Mouse (Mus musculus) B cell, adult 2 months (primary cell): Measurements from ENCODE around the gene Gdf3.
A peak's percentile ranks its signal among the peaks of the same experiment; 100 is the strongest.
"Not testable (repeated sequence)": the region's sequence is repeated elsewhere in the genome, so short reads cannot be mapped to it uniquely, and the experiment has no call there.

Experiments
- DNase-seq, 2 experiments: peaks; one replicate each; pipeline ENCODE4 v3.0.0; 2022

The Gdf3 gene

GRCm38 (mm10) chr6:122604260-122604659 is 5.6 kb downstream of the Gdf3 start:
- peak in 1 of 2 experiments; percentile 14 for DNase-seq

DNA sequence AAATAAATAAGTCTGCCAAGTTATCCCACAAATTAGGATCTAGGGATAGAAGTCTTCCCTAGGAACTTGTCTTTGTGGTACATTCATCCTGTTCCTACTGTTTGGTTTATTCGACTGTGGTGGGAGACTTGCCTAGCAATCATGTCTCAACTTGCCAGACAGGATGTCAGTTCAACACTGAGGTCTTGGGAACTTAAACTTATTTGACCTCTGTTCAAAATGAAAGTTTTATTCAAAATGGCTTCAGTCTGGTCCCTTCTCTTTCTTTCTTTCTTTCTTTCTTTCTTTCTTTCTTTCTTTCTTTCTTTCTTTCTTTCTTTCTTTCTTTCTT is 6.9 kb downstream of the Gdf3 start:
- no peak for DNase-seq

DNA sequence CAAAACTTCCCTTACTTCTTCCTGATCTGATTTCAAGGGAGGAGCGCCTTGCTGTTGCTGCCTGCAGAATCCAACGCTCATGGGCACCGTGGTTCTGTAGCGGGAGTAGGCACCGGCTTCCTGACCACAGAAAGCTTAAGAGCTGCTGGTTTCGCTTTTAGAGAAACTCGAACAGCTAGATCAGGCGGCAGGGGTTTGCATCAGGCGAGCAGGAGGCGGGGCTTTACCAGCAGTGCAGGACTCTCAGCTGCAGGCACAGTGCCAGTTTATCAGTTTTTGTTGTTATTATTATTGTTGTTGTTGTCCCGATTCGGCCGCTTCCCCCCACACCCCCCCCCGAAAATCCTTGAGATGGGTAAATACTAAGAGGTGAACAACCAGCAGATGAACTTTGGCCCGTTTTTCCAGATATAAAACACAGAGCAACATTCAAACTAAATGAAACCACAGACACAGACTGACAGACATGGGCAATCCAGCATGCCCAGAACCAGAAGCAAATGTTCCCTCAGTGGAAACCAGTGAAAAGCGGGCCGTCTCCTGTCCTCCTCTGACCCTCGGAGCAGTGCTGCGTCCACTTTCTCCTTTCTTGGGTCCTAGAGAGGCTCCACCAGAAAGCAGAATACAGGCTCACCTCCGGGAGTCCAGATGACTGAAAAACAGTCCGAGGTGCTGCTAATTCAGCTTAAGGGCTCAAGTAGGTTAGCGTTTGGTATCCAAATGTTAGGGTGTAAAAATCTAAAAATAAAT is 7.5 kb downstream of the Gdf3 start, which contains the start of gene Apobec1:
TSS of gene Apobec1 (minus strand) at position 203 of the 750 bp plus-strand sequence.
- DNase-seq: peak; percentile 82 to 85

DNA sequence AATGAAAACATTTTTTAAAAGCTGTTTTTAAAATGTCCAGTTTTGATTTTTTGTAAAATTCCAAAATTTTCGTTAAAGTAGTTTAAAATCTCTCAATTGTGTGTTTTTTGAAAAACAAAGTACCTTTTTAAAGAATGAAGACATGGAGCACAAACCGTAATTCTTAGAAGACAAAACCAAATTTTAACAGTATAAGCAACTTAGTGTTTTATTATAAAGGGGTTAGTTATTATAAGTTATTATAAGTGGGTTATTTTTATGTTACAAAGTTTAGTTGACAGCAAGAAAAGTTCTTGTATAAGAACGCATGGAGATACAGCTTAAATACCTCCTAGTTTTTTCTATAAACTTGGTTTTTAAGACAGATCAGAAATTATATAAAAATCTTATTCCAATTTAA is 8.3 kb downstream of the Gdf3 start:
- no peak for DNase-seq

DNA sequence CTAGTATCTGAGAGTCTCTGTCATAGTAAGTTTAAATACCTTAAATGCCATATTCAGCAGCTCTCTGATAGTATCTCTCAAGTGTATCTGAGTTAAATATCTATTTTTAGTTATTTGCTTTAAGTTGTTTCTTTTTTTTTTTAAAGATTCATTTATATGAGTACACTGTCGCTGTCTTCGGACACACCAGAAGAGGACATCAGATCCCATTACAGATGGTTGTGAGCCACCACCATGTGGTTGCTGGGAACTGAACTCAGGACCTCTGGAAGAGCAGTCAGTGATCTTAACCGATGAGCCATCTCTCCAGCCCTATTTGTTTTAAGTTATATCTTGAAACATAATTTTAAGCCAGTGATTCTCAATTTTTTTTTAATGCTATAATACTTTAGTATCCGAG is 8.9 kb downstream of the Gdf3 start:
- no peak for DNase-seq

- no peak for DNase-seq
Measured at GRCm38 (mm10) chr6:122600066-122600646, 9.7 kb downstream of the Gdf3 start.

DNA sequence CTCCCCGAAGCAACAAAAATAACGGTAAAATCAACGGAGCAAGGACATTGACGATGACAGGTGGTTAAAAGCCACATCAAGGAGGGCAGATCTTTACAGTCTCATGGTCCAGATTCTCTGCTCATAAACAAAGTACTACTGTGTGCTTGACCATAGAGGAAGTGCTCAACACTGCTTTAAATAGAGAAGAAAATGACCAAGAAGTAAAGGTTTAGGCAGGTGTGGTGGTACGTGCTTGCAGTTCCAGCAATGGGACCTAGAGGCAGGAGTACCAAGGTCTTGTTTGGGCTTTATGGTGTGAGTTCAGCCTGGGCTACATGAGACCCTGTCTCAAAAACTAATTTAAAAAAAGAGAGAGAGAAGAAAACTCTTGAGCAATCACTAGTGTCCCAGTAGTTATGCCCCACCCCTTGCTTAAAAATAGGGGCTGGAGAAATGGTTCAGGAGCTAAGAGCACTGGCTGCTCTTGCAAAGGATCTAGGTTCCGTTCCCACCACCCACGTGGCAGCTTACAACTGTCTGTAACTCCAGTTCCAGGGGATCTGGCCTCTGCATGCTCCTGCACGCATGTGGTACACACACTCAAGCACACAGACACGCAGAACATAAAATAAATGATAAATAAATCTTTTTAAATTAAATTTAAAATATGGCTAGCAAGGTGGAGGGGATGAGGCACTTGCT is 10.7 kb downstream of the Gdf3 start:
- DNase-seq: peak; percentile 42 to 45

GRCm38 (mm10) chr6:122598436-122598835 is 11.5 kb downstream of the Gdf3 start:
- DNase-seq: peak; percentile 59 to 60

DNA sequence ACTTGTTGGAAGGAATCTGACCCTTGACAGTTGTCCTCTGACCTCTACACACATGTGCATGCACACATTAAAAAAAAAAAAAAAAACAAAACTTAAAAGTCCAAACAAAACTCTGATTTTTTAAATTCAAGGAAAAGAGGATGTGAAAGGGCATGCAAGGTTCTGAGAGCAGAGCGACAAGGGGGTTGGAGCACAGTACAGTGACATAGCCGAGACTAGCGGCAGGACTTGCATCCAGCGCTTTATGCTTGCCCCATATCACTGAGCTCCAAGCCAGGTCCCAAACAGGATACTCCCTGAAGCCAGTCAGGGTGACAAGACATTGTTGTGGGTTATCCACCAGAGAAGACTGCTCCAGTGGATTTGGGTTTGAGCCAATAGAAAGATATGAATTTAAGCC is 11.9 kb downstream of the Gdf3 start:
- DNase-seq: peak in 1 of 2 experiments; percentile 52

DNA sequence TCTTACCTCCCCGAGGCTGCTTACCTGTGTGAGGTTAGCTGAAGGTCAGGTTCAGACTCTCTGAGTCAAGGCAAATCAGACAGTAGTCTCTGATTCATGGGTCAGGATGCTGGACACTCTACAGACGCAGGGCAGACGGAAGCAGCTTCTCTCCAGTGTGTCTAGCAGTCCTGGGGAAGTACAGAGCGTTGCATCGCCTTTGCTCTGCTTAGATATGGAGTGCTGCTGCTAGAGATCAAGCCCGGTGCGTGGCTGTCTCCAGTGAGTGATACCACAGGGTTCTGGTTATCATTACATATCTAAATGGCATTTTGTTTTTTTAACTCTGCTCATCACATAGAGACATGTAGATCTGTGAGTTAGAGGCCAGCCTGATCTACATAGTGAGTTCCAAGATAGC is 13.3 kb downstream of the Gdf3 start:
- DNase-seq: no peak

DNA sequence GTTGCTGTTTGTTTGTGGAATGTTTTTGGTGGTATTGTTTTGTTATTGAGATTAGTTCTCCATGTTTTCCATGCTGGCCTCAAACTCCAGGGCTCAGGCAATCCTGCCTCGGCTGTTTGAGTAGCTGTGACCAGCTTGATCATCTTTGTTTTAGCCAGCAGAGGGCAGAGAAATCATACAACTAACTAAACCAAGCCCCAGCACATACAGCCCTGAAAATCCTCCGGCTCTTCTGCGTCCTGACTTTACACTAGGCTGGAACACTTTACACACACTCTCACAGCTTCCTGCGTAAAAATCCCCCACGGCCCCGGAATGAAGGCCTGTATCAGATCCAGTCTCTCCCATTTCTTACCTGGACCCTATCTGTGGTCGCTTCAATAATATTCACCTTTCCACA is 14.2 kb downstream of the Gdf3 start:
- peak; percentile 26 to 41 for DNase-seq

DNA sequence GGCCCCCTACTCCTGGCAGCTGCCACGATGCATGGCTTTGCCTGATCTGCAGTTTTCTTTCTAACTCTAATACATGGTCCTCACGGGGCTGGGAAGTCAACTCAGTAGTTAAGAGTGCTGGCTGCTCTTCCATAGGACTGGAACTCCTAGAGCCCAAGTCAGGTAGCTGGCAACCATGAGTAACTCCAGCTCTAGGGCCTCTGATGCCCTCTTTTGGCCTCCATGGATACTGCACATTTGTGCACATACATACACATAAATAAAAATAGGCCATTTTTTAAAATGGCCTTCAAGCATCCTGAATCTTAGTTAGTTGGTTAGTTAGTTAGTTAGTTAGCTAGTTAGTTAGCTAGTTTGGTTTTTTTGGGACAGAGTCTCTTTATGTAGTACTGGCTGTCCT is 17.0 kb downstream of the Gdf3 start:
- peak in 1 of 2 experiments; percentile 34 for DNase-seq

DNA sequence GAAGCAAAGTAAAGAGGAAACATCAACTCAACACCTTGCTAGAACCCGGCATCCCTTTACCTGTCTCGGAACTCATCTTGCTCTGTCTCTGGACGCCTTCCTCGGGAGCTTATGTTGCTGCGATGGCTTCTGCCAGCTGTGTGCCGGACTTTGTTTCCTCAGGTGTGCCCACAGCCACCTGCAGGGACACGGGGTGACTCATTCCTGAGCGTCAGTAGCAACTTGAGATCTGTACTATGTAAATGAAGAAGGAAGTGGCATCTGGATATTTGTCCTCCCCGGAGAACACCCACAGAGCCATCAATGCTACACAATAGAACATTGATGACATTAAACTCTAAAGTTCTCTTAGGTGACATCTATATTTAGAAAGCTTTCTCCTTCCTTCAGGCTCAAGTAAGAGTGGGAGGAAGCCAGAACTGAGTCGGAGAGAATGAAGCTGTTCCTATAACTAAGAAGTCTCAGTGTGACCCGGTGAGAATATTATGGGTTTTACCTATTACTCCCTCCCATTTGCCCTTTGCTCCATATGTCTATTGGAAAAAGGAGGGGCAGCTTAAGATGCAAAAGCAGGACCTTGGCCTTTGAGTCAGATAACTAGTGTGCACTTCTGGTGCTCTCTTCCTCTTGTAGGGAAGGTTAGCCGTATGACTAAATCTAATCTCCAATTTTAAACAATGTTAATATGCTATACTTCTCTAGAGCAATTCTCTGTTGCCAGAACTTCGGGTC is 18.7 kb downstream of the Gdf3 start:
- DNase-seq: no peak

GRCm38 (mm10) chr6:122579086-122579485 is 30.8 kb downstream of the Gdf3 start:
- DNase-seq: no peak

- DNase-seq: no peak
Measured at GRCm38 (mm10) chr6:122577030-122577429, 32.9 kb downstream of the Gdf3 start.

GRCm38 (mm10) chr6:122575037-122575436 is 34.9 kb downstream of the Gdf3 start:
- DNase-seq: not testable (repeated sequence)

- DNase-seq: no peak
Measured at GRCm38 (mm10) chr6:122571617-122571959, 38.3 kb downstream of the Gdf3 start.

DNA sequence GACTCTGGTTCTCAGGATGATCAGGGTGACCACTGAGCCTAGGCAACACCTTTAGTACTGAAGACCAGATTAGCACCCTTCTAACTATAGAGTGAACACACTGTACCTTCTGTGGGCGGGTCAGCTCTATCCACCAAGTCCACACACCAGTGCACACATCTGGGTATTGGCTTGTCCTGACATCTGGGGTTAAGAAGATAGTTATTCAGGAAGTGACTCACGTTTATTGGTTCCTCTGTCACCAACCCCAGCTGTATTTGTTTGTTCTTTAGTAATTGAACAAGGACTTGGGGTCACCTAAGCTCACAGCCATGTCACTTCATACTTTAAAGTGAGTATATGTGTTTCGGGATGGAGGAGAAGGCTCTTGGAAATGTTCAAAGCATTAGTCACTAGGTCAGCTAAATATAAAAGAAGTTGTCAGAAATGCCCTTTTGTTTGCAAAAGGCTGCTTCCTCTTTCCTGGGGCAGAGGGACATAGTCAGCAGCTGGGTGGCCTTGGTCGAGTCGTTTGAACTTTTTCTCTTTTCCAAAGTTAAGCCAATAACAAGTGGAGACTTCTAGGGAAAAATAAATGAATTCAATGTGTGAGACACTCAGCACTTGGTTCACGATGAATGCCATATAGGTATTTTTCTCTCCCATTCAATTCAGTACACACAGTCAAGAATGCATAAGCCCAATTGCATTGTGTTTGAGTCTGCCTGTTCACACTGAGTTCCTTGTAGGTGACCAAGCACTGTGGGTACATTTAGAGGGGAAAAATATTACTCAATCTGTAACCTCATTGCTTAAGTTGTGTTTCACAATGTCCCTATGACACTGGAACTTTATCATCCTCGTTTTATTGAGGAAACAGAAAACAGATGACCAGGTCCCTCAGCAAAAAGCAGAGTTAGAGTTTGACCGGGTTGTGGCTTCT is 38.9 kb downstream of the Gdf3 start:
- peak; percentile 54 to 55 for DNase-seq

- no peak for DNase-seq
Measured at GRCm38 (mm10) chr6:122569762-122570161, 40.1 kb downstream of the Gdf3 start.

DNA sequence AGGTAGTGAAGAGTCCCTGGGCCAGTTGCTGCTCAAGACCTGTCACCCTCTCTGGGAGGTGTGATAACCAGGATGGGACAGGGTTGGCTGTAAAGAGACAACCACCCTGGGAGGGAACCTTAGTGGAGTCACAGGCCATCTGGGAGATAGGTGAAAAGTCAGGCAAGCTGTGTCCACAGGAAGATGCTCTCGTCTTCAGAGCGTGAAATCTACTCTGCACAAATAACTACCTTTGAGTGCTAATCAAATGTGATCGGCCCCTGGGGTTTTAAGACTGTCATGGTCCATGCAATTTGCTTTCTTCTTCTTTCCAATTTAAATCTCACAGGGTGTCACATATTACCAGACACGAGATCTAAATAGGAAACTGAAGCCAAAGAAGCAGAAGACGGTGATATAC is 40.8 kb downstream of the Gdf3 start:
- peak in 1 of 2 experiments; percentile 35 for DNase-seq

DNA sequence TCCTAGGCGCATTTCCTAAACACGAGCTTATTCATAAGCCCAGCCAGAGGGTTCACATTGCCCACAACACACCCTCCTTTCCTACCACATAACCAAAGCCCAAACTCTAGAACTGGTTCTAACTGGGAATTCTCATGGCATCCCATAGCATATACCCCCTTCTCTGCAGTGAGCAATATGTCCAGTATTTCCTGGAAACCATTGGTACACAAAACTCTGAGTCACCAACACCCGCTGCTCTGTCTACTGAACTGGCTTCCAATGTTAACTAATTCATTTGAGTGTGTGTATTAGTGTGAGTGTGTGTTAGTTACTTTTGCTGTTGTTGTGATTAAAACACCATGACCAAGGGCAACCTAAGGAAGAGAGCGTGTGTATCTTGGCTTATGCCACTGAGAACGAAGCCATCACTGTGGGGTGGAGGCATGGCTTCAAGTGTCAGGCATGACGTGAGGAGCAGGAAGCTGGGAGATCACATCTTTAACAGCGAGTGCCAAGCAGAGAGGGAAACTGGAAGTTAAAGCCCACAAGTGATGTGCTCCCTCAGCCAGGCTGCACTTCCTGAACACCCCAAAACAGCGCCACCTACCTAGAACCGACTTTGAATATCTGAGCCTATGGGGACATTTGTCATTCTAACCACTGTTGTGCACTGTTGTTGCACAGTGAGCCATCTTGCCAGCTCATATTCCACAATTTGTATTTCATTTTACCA is 44.7 kb downstream of the Gdf3 start:
- DNase-seq: peak in 1 of 2 experiments; percentile 20

GRCm38 (mm10) chr6:122562463-122562862 is 47.4 kb downstream of the Gdf3 start:
- DNase-seq: peak; percentile 68 to 73
